Mouse (Mus musculus) brain, embryonic 14.5 days (tissue): ENCODE results near the gene Ptprt.

ENCODE experiments used
- CTCF ChIP-seq: fragments of 200-500 bp; IDR thresholded peaks from 2 replicates; pipeline ENCODE4 v1.5.1; 2012; ENCODE audit warnings: inconsistent platforms, mild to moderate bottlenecking, moderate library complexity, borderline replicate concordance; ENCODE audit not compliant: insufficient read depth, insufficient read length; ENCODE audit errors: extremely low read depth
- POLR2A ChIP-seq: fragments of 200-500 bp; IDR thresholded peaks from 2 replicates; pipeline ENCODE4 v1.6.1; 2012; ENCODE audit warnings: mild to moderate bottlenecking, inconsistent platforms, borderline replicate concordance; ENCODE audit not compliant: poor library complexity, insufficient read depth, insufficient read length, severe bottlenecking; ENCODE audit errors: extremely low read depth

DNA sequence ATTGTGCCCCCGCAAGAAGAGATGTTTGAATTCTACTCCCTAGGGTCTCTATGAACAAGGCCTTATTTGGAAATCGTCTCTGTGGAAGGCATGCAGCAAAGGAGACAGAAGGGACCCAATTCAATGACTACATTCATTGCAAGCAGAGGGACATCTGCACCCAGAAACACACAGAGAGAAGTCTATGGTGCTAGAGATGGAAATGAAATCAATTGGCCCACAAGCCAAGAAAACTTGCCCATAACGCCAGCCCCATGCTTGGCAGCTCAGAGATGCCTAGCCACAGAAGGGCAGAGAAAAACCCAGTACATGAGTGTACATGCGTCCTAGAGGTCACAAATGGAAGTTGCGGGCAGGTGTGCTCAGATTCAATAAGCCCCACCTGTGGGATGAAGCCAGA, 443.1 kb downstream of the Ptprt start:
- TF ChIP-seq CTCF (no peak), POLR2A (no peak)
